Mouse (Mus musculus) small intestine, adult 2 months (tissue): ENCODE data around the gene Eno3. TPM values are rescaled to one million over a fixed set of nuclear protein-coding genes. Genes with fewer than 3 reads are reported as not detected.

Source experiments
- H3K27ac ChIP-seq: fragments of 200-500 bp; 2 replicates; pipeline ENCODE4 v1.5.1; 2012; ENCODE audit warnings: low read depth, low read length, control low read depth, inconsistent platforms; ENCODE audit not compliant: insufficient read depth
- H3K27me3 ChIP-seq: fragments of 200-500 bp; 2 replicates; pipeline ENCODE4 v1.6.1; 2012; ENCODE audit warnings: mild to moderate bottlenecking, moderate library complexity, low read length, inconsistent platforms; ENCODE audit not compliant: control insufficient read depth, insufficient read depth
- H3K36me3 ChIP-seq: fragments of 200-500 bp; 2 replicates; pipeline ENCODE4 v1.6.1; 2012; ENCODE audit warnings: mild to moderate bottlenecking, low read length, control low read depth, inconsistent platforms; ENCODE audit not compliant: control insufficient read depth, insufficient read depth
- H3K4me1 ChIP-seq: fragments of 200-500 bp; 2 replicates; pipeline ENCODE4 v1.6.1; 2012; ENCODE audit warnings: low read length, inconsistent platforms, mixed read lengths; ENCODE audit not compliant: control insufficient read depth, insufficient read depth, insufficient read length
- H3K4me3 ChIP-seq: fragments of 200-500 bp; 2 replicates; pipeline ENCODE4 v1.5.1; 2012; ENCODE audit warnings: low read depth, mild to moderate bottlenecking, control low read depth, inconsistent platforms, low read length, moderate library complexity
- CTCF ChIP-seq: fragments of 200-500 bp; IDR thresholded peaks from 2 replicates; pipeline ENCODE4 v1.5.1; 2012; ENCODE audit warnings: low read depth, mild to moderate bottlenecking, control low read depth, inconsistent platforms, low read length, moderate library complexity, mixed read lengths; ENCODE audit not compliant: insufficient replicate concordance, insufficient read length; ENCODE audit errors: extremely low read depth
- POLR2A ChIP-seq: fragments of 200-500 bp; IDR thresholded peaks from 2 replicates; pipeline ENCODE4 v1.6.1; 2012; ENCODE audit warnings: low read depth, mild to moderate bottlenecking, control low read depth, inconsistent platforms, low read length, moderate library complexity
- WGBS: fragments of 180-500 bp; shearing (Covaris S2); methylation state at CpG from one replicate; pipeline ENCODE4 v1.1.7; 2018; 5-methylcytosine and 5-hydroxymethylcytosine counted together
- polyA plus RNA-seq: library from polyadenylated mRNA; depleted of rRNA; stranded (reverse); fragments of >200 nt; gene quantifications from 2 replicates; pipeline ENCODE4 v1.2.3, GENCODE M21; 2012

Eno3 gene
- polyA plus RNA-seq, 1 experiment, result 12.7 TPM

GRCm38 (mm10) chr11:70658521-70658920, 1.5 kb downstream of the Eno3 start:
- no peaks in the 10 kb centered on the region for H3K27me3 ChIP-seq
- 89% methylated on average over 5 of the region's 5 CpGs for WGBS
- peaks cover 14% of the 10 kb centered on the region for H3K36me3 ChIP-seq
- no peak overlapping the region for H3K4me3 ChIP-seq
- no peak overlapping the region for H3K27ac ChIP-seq
- TF ChIP-seq CTCF (no peak), POLR2A (no peak)
- H3K4me1 ChIP-seq, result peaks cover 15% of the 10 kb centered on the region

GRCm38 (mm10) chr11:70658942-70659341, 1.9 kb downstream of the Eno3 start:
- Histone ChIP-seq H3K27ac (no peak overlapping the region), H3K4me1 (peaks cover 15% of the 10 kb centered on the region), H3K27me3 (no peaks in the 10 kb centered on the region), H3K36me3 (peaks cover 17% of the 10 kb centered on the region), H3K4me3 (no peak overlapping the region)
- no peak for TF ChIP-seq POLR2A
- WGBS, result 76% methylated on average over 8 of the region's 8 CpGs

- TF ChIP-seq POLR2A (no peak), CTCF (no peak)
- H3K4me3 ChIP-seq, result no peak overlapping the region
- H3K27ac ChIP-seq, result no peak overlapping the region
- WGBS, result 88% methylated on average over 8 of the region's 8 CpGs
- H3K27me3 ChIP-seq, result no peaks in the 10 kb centered on the region
- H3K4me1 ChIP-seq, result peaks cover 15% of the 10 kb centered on the region
- H3K36me3 ChIP-seq, result peaks cover 32% of the 10 kb centered on the region
Measured at GRCm38 (mm10) chr11:70660571-70660970, 3.6 kb downstream of the Eno3 start.

DNA sequence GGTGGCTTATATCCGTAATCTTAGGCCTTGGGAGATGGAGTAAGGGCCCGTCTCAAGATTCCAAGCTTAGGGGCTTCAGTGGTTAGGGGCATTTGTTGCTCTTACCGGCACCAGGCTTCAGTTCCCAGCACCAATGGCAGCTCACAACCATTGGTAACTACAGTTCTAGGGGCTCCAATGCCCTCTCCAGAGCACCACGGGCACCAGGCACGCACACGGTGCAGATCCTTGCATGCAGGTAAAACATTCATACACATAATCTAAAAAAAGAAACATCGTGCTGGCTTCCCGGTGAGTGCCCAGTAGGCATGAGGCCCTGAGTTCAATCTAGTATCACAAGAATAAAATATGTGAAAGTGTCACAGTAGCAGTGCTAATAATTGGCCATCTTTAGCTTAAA, 6.1 kb downstream of the Eno3 start:
- no peak overlapping the region for H3K4me3 ChIP-seq
- no peak overlapping the region for H3K27ac ChIP-seq
- peaks cover 4% of the 10 kb centered on the region; the same call in 1 of the 2 replicates for H3K4me1 ChIP-seq
- WGBS, result 93% methylated on average over 8 of the region's 8 CpGs
- H3K27me3 ChIP-seq, result no peaks in the 10 kb centered on the region
- H3K36me3 ChIP-seq, result peaks cover 32% of the 10 kb centered on the region
- no peak for TF ChIP-seq CTCF
- TF ChIP-seq POLR2A, result no peak

- TF ChIP-seq POLR2A (no peak), CTCF (no peak)
- H3K36me3 ChIP-seq, result peaks cover 32% of the 10 kb centered on the region
- 90% methylated on average over 6 of the region's 6 CpGs for WGBS
Measured at GRCm38 (mm10) chr11:70663957-70664356, 7.0 kb downstream of the Eno3 start.

GRCm38 (mm10) chr11:70664741-70665140, 7.7 kb downstream of the Eno3 start:
- Histone ChIP-seq H3K4me3 (no peak overlapping the region), H3K27me3 (no peaks in the 10 kb centered on the region), H3K27ac (no peak overlapping the region), H3K4me1 (peaks cover 4% of the 10 kb centered on the region; the same call in 1 of the 2 replicates), H3K36me3 (peaks cover 32% of the 10 kb centered on the region)
- WGBS, result 96% methylated on average over 9 of the region's 9 CpGs
- no peak for TF ChIP-seq POLR2A
- TF ChIP-seq CTCF, result no peak

More at GRCm38 (mm10) chr11:70663957-70664356, 7.0 kb downstream of the Eno3 start:
- H3K27ac ChIP-seq, result no peak overlapping the region
- H3K4me3 ChIP-seq, result no peak overlapping the region
- H3K4me1 ChIP-seq, result peaks cover 4% of the 10 kb centered on the region; the same call in 1 of the 2 replicates
- H3K27me3 ChIP-seq, result no peaks in the 10 kb centered on the region

DNA sequence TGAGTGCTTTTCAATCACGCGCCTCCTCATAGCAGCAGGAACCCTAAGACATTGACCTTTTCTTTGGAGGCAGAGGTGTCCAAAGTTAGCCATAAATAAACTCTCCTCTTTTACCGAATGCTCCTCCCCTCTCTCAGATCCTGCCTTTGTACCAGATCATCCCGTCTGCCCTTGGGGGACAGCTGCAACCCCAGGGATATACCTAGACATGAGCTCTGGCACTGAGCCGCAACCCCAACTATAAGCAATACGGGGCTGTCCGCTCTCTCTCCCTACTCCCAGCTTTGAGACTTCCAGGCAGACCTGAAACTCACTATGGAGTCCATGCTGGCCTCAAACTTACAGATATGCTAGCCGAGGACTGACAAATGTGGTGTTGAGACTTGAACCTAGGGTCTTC, 9.7 kb downstream of the Eno3 start:
- no peak for TF ChIP-seq CTCF
- no peak for TF ChIP-seq POLR2A
- Histone ChIP-seq H3K4me1 (peaks cover 4% of the 10 kb centered on the region; the same call in 1 of the 2 replicates), H3K36me3 (peaks cover 40% of the 10 kb centered on the region), H3K27ac (no peak overlapping the region), H3K4me3 (no peak overlapping the region), H3K27me3 (no peaks in the 10 kb centered on the region)
- WGBS, result 96% methylated on average over 8 of the region's 8 CpGs
